Mouse (Mus musculus) forebrain, embryonic 12.5 days (tissue): ENCODE data around the gene Uspl1. TPM values are rescaled to one million over a fixed set of nuclear protein-coding genes. Genes with fewer than 3 reads are reported as not detected.
A peak's percentile ranks its signal among the peaks of the same experiment; 100 is the strongest.

Source experiments
- ATAC-seq: fragments of 200-750 bp; cut with Nextera tagmentation; 2 replicates; pipeline ENCODE4 v1.8.0; 2017; ENCODE audit warnings: moderate TSS enrichment; ENCODE audit not compliant: low FRiP score
- H3K27ac ChIP-seq: fragments of 300-500 bp; sonication (generic); 2 replicates; pipeline ENCODE4 v1.5.1; 2016; ENCODE audit warnings: mild to moderate bottlenecking
- H3K27me3 ChIP-seq: fragments of 300-500 bp; sonication (generic); 2 replicates; pipeline ENCODE4 v1.6.1; 2016; ENCODE audit warnings: mild to moderate bottlenecking
- H3K36me3 ChIP-seq: fragments of 300-500 bp; sonication (generic); replicated peaks from 2 replicates; pipeline ENCODE4 v1.6.1; 2016; ENCODE audit warnings: mild to moderate bottlenecking
- H3K4me1 ChIP-seq: fragments of 300-500 bp; sonication (generic); 2 replicates; pipeline ENCODE4 v1.6.1; 2016
- H3K4me2 ChIP-seq: fragments of 300-500 bp; sonication (generic); 2 replicates; pipeline ENCODE4 v1.6.1; 2016; ENCODE audit warnings: mild to moderate bottlenecking, moderate library complexity
- H3K4me3 ChIP-seq: fragments of 300-500 bp; sonication (generic); replicated peaks from 2 replicates; pipeline ENCODE4 v1.5.1; 2016; ENCODE audit warnings: mild to moderate bottlenecking
- H3K9ac ChIP-seq: fragments of 300-500 bp; sonication (generic); 2 replicates; pipeline ENCODE4 v1.6.1; 2016; ENCODE audit warnings: mild to moderate bottlenecking
- H3K9me3 ChIP-seq: fragments of 300-500 bp; sonication (generic); 2 replicates; pipeline ENCODE4 v1.6.1; 2016
- WGBS: fragments of 180-500 bp; shearing (Covaris S2); methylation state at CpG from one replicate; pipeline ENCODE4 v1.1.7; 2016; 5-methylcytosine and 5-hydroxymethylcytosine counted together
- polyA plus RNA-seq: library from polyadenylated mRNA; unstranded; fragments of >200 nt; fragmentation: Nextera tagmentation; extraction: Ambion mirVana; gene quantifications from 2 replicates; pipeline ENCODE4 v1.2.1, GENCODE M21; 2016

Uspl1 gene
- polyA plus RNA-seq, 1 experiment from 2014 or later = 73.8 TPM

DNA sequence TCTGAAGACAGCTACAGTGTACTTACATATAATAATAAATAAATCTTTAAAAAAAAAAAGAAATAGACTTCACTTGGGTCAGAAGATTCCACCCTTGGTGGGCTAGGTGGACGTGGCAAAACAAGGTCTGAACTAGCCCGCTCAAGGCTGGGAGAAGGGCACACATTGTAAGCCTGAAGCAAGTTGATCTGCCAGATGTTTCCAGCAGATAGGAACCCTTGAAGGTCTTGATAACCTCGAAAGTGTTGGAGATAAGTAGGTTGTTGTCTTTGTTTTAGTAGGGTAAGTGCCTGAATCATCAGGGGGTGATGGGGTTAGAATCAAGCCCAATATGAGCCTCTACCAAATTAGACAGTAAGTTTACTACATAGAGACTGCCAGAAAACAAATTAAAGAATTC, 35.3 kb downstream of the Uspl1 start:
- no peak overlapping the region for H3K27ac ChIP-seq
- peaks cover 35% of the 10 kb centered on the region for H3K36me3 ChIP-seq
- no peak overlapping the region for H3K4me2 ChIP-seq
- no peak overlapping the region for H3K9ac ChIP-seq
- H3K4me3 ChIP-seq = no peak overlapping the region
- ATAC-seq = no peak
- no peaks in the 10 kb centered on the region for H3K9me3 ChIP-seq
- 83% methylated on average over 3 of the region's 3 CpGs for WGBS
- H3K27me3 ChIP-seq = no peaks in the 10 kb centered on the region
- peaks cover 6% of the 10 kb centered on the region for H3K4me1 ChIP-seq

GRCm38 (mm10) chr5:149221355-149221754, 37.2 kb downstream of the Uspl1 start:
- Histone ChIP-seq H3K4me2 (no peak overlapping the region), H3K27ac (no peak overlapping the region), H3K9me3 (no peaks in the 10 kb centered on the region), H3K4me3 (no peak overlapping the region), H3K9ac (no peak overlapping the region), H3K4me1 (peaks cover 14% of the 10 kb centered on the region), H3K27me3 (no peaks in the 10 kb centered on the region), H3K36me3 (peaks cover 16% of the 10 kb centered on the region)
- 92% methylated on average over 4 of the region's 4 CpGs for WGBS
- no peak for ATAC-seq

DNA sequence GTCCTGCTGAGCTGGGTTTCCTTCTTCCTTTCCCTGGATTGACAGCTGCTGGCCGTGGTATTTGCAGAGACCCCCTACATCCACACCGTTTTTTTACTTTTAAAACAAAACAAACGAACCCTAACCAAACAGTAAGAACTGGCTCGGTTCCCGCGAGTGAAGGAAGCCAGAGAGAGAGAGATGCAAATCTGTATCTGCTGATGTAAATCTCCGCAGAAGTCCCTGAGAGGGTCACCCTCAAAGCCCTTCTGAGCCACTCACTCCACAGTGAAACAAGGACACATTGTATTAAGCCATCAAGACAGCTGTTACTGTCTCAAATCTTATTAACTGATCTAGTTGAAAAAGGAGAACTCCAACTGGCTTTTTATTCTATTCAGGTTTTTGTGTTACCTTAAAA, 40.5 kb downstream of the Uspl1 start:
- Histone ChIP-seq H3K4me1 (peaks cover 16% of the 10 kb centered on the region), H3K9me3 (no peaks in the 10 kb centered on the region), H3K4me3 (no peak overlapping the region), H3K4me2 (peak overlapping the region; percentile 1; the same call in 1 of the 2 replicates), H3K9ac (no peak overlapping the region), H3K27ac (no peak overlapping the region), H3K27me3 (no peaks in the 10 kb centered on the region), H3K36me3 (no peaks in the 10 kb centered on the region)
- ATAC-seq = no peak
- WGBS = 17% methylated on average over 7 of the region's 7 CpGs

- peak overlapping the region; percentile 53 for H3K4me2 ChIP-seq
- no peaks in the 10 kb centered on the region for H3K9me3 ChIP-seq
- peak overlapping the region; percentile 54 for H3K9ac ChIP-seq
- no peaks in the 10 kb centered on the region for H3K36me3 ChIP-seq
- peak overlapping the region; percentile 52 for H3K4me3 ChIP-seq
- H3K4me1 ChIP-seq = peaks cover 16% of the 10 kb centered on the region
- H3K27ac ChIP-seq = peak overlapping the region; percentile 93
- 3% methylated on average over 52 of the region's 55 CpGs for WGBS
- peak; percentile 99 for ATAC-seq
- H3K27me3 ChIP-seq = no peaks in the 10 kb centered on the region
Observed at GRCm38 (mm10) chr5:149228700-149229618, 44.8 kb downstream of the Uspl1 start.

- peak overlapping the region; percentile 54 for H3K9ac ChIP-seq
- H3K27me3 ChIP-seq = no peaks in the 10 kb centered on the region
- peak overlapping the region; percentile 93 for H3K27ac ChIP-seq
- WGBS = 76% methylated on average over 18 of the region's 18 CpGs
- H3K4me3 ChIP-seq = peak overlapping the region; percentile 52
- peaks cover 8% of the 10 kb centered on the region; the same call in 1 of the 2 replicates for H3K4me1 ChIP-seq
- no peaks in the 10 kb centered on the region for H3K9me3 ChIP-seq
- no peak; the same call in 1 of the 2 replicates for ATAC-seq
- no peaks in the 10 kb centered on the region for H3K36me3 ChIP-seq
- peak overlapping the region; percentile 53 for H3K4me2 ChIP-seq
Observed at GRCm38 (mm10) chr5:149229619-149230339, 45.6 kb downstream of the Uspl1 start.

DNA sequence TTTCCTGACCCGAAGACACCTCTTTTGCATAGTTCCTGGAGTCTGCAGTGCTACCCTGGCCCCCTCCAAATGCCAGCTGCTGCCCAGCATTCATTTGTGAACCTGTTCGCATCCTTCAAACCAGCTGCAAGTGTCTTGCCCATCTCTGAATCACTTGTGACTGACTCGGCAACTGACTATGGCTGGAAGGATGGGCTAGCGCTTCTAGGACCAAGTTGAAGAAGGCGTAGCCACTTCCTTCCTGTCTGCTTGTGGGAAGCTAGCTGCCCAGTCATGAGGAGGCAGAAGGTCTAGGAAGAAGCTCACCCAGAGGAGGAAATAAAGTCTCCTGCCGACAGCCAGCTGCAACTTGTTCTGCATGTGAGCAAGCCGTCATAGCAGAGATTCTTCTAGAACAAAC, 50.9 kb downstream of the Uspl1 start:
- H3K4me2 ChIP-seq = no peak overlapping the region
- H3K27me3 ChIP-seq = no peaks in the 10 kb centered on the region
- no peaks in the 10 kb centered on the region for H3K36me3 ChIP-seq
- H3K27ac ChIP-seq = no peak overlapping the region
- WGBS = 93% methylated on average over 7 of the region's 7 CpGs
- H3K4me3 ChIP-seq = no peak overlapping the region
- H3K9ac ChIP-seq = no peak overlapping the region
- ATAC-seq = no peak
- no peaks in the 10 kb centered on the region for H3K4me1 ChIP-seq
- H3K9me3 ChIP-seq = no peaks in the 10 kb centered on the region

DNA sequence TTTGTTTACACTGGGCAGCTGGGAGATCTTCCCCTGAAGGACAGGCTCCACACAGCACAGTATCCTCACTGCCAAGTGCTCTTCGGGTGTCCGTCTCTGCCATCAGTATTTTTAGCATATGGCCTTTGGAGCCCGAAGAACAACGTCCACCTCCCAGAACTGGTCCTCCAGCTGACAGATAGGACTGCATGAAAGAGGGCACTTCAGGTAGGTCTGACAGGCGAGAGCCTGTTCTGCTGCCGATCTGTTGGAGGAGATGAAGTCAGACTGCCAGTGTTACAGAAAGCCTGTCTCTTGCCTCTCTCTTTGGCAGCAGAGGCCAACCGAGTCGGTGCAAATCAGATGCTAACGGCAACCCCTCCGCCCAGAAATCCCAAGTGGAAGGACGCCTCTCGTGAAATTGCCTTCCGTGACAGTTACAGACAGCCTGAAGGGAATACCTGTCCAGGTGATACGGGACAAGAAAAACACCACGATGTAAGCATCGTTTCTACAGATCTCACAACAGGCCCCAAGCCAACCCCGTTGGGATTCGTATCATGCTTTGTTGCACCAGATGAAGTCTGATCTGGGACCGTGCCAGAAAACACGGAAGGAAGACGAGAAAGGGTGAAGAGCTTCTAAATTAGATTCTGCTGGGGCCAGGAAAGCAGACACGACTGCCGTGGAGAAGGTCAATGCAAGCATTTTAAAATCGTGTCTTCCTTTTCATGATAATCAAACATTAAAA, 53.2 kb downstream of the Uspl1 start:
- WGBS = 86% methylated on average over 24 of the region's 24 CpGs
- H3K4me3 ChIP-seq = no peak overlapping the region
- no peak for ATAC-seq
- no peaks in the 10 kb centered on the region for H3K4me1 ChIP-seq
- H3K27me3 ChIP-seq = no peaks in the 10 kb centered on the region
- no peak overlapping the region for H3K4me2 ChIP-seq
- no peaks in the 10 kb centered on the region; the same call in 1 of the 2 replicates for H3K9me3 ChIP-seq
- H3K27ac ChIP-seq = no peak overlapping the region
- no peaks in the 10 kb centered on the region for H3K36me3 ChIP-seq
- no peak overlapping the region for H3K9ac ChIP-seq

DNA sequence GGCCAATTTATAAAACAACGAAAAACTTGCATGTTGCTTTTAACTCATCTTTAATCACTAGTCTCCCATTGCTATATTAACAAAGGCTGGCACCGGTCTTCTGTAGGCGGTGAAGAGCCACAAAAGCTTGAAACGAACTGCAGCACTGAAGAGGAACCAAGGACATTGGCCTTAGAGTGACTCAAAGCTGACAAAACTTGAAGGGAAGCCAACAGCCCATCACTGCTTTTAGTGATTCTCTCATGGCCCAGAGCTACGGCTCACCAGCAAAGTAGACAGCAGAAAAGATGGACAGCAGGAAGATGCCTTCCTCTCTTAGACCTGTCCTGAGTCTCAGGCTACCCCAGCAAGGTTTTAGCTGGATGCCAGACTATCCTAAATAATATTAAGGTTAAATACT, 58.3 kb downstream of the Uspl1 start:
- no peak for ATAC-seq
- Histone ChIP-seq H3K4me3 (no peak overlapping the region), H3K27ac (no peak overlapping the region)

GRCm38 (mm10) chr5:149243053-149243452, 58.9 kb downstream of the Uspl1 start:
- Histone ChIP-seq H3K36me3 (no peaks in the 10 kb centered on the region), H3K4me2 (no peak overlapping the region), H3K9me3 (no peaks in the 10 kb centered on the region; the same call in 1 of the 2 replicates), H3K4me1 (peaks cover 6% of the 10 kb centered on the region; the same call in 1 of the 2 replicates), H3K9ac (no peak overlapping the region), H3K27ac (no peak overlapping the region), H3K27me3 (no peaks in the 10 kb centered on the region), H3K4me3 (no peak overlapping the region)
- WGBS = 54% methylated on average over 5 of the region's 5 CpGs
- ATAC-seq = no peak

More for the DNA sequence above, 58.3 kb downstream of the Uspl1 start:
- peaks cover 6% of the 10 kb centered on the region; the same call in 1 of the 2 replicates for H3K4me1 ChIP-seq
- no peaks in the 10 kb centered on the region; the same call in 1 of the 2 replicates for H3K9me3 ChIP-seq
- no peaks in the 10 kb centered on the region for H3K27me3 ChIP-seq
- no peak overlapping the region for H3K4me2 ChIP-seq
- H3K36me3 ChIP-seq = no peaks in the 10 kb centered on the region
- H3K9ac ChIP-seq = no peak overlapping the region
- WGBS = 88% methylated on average over 5 of the region's 5 CpGs

- H3K27me3 ChIP-seq = no peaks in the 10 kb centered on the region
- H3K9me3 ChIP-seq = no peaks in the 10 kb centered on the region; the same call in 1 of the 2 replicates
- WGBS = 71% methylated on average over 9 of the region's 9 CpGs
- no peaks in the 10 kb centered on the region for H3K36me3 ChIP-seq
- no peak overlapping the region for H3K27ac ChIP-seq
- no peak overlapping the region for H3K9ac ChIP-seq
- ATAC-seq = no peak
- peak overlapping the region; percentile 35; the same call in 1 of the 2 replicates for H3K4me2 ChIP-seq
- H3K4me3 ChIP-seq = no peak overlapping the region
- H3K4me1 ChIP-seq = peaks cover 6% of the 10 kb centered on the region; the same call in 1 of the 2 replicates
Observed at GRCm38 (mm10) chr5:149245391-149245964, 61.3 kb downstream of the Uspl1 start.

GRCm38 (mm10) chr5:149245965-149246470, 61.9 kb downstream of the Uspl1 start:
- Histone ChIP-seq H3K4me3 (no peak overlapping the region), H3K36me3 (no peaks in the 10 kb centered on the region), H3K4me2 (peak overlapping the region; percentile 35), H3K27ac (no peak overlapping the region), H3K4me1 (peaks cover 6% of the 10 kb centered on the region; the same call in 1 of the 2 replicates), H3K9me3 (no peaks in the 10 kb centered on the region; the same call in 1 of the 2 replicates), H3K27me3 (no peaks in the 10 kb centered on the region), H3K9ac (peak overlapping the region; percentile 41; the same call in 1 of the 2 replicates)
- WGBS = 33% methylated on average over 16 of the region's 16 CpGs
- peak; percentile 44; the same call in 1 of the 2 replicates for ATAC-seq
